Mouse (Mus musculus): ENCODE results near the gene Tcf7l2.

DNA sequence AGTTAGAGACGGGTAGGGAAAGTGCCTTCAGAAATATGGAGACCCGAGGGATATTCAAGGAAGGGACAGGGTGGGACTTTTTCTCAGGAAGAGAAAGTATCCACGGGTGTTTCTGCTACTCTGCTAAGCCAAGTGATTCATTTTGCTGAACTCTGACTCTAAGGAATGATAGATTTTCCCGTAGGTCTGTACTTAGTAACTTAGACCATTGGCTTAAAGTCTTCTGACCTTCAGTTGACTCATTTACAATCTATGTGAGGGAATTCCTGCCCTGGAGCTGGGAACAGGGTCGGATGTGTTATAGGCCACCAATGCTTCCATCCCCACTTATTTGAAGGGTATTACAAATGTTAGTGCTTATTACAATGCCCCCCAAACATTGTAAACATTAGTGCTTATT lies 29.9 kb upstream of the Tcf7l2 start:
- no peak for TF ChIP-seq CTCF (IDR thresholded peaks at IDR 0.05; ENCODE audit: low read depth, low read length)
- TF ChIP-seq POLR2A (IDR thresholded peaks at IDR 0.05; ENCODE audit: extremely low read depth, insufficient read depth, low read length) = no peak

Measured in liver, adult 2 months (tissue).